Mouse (Mus musculus): Measurements from ENCODE around the gene Gm47841. TPM values are rescaled to one million over a fixed set of nuclear protein-coding genes. Genes with fewer than 3 reads are reported as not detected.

Gm47841 gene
- total and polyA plus RNA-seq, 3 experiments, result not detected

DNA sequence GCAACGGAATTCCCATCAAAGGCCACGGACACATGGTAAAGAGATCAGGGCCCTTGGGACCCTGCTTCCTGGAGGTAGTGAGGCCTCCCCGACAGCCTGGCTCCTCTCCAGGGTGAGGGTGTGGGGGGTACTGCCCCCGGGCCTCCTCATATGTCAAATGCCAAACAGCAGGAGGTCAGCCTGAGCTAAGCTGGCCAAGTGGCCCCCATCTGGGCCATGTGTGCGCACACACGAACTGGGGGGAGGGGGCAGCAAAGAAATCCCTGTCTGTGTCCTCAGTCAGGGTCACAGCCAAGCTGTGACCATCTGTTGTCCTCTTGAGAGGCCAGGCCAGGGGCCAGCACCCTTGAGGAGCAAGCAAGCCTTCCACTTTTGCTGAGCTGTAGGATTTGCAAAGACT is 17.9 kb upstream of the Gm47841 start:
- no peak for DNase-seq (ENCODE audit: low read depth, low spot score)
- Histone ChIP-seq H3K27me3 (ENCODE audit: control insufficient read depth in 1 of 2, insufficient read depth in 2 of 2, low read length in 2 of 2) (peaks cover 0 to 7% of the 10 kb centered on the region in 2 experiments; a peak in 3 of 4 replicates), H3K79me2 (ENCODE audit: control insufficient read depth, insufficient read depth, low read length, poor library complexity) (no peaks in the 10 kb centered on the region), H3K27ac (ENCODE audit: control insufficient read depth, low read depth, low read length) (no peak overlapping the region), H3K9ac (ENCODE audit: control insufficient read depth, low read depth, low read length, poor library complexity, severe bottlenecking) (no peak overlapping the region), H3K4me1 (ENCODE audit: control insufficient read depth in 1 of 2, insufficient read depth in 2 of 2, low read length in 2 of 2) (no peaks in the 10 kb centered on the region), H3K36me3 (ENCODE audit: control insufficient read depth in 1 of 2, insufficient read depth in 2 of 2, low read length in 2 of 2) (no peaks in the 10 kb centered on the region), H3K4me3 (ENCODE audit: control insufficient read depth in 1 of 2, insufficient read depth in 1 of 2, low read depth in 2 of 2, low read length in 2 of 2) (no peak overlapping the region), H3K9me3 (replicated peaks; ENCODE audit: insufficient read depth, low read length) (no peaks in the 10 kb centered on the region)
- TF ChIP-seq POLR2A (IDR thresholded peaks at IDR 0.05; ENCODE audit: control insufficient read depth in 1 of 2, insufficient read depth in 1 of 2, low read depth in 1 of 2, low read length in 2 of 2, poor library complexity in 1 of 2) (no peak), NELFE (IDR thresholded peaks at IDR 0.05; ENCODE audit: low read depth, low read length) (no peak), MAFK (IDR thresholded peaks at IDR 0.05; ENCODE audit: borderline replicate concordance, low read depth, low read length) (no peak)

DNA sequence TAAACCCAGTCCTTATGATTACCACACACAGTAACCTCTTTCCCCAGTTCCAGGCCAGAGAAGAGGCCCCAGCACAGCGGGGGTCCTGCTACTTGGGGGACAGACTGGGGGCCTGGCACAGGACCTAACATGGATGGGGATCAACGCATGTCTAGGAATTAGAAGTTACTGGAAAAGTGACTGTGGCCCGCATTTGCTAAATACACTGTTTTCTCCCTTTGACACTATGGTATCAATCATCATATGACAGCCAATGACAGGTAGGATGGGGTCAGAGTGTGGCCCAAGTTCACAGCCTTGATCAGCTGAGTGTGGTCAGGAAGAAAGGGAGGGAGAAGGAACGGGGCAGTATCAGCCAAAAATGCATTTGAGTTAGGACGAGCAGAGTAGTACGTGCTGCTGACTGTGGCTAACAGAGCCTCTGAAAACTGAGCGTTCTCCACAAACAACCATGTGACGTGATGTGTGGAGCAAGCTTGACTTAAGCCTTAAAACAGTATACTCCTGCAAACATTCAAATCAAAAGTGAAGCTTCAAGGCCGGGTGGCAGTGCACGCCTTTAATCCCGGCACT is 13.2 kb upstream of the Gm47841 start:
- Histone ChIP-seq H3K9ac (ENCODE audit: control insufficient read depth, low read depth, low read length, poor library complexity, severe bottlenecking) (no peak overlapping the region), H3K79me2 (ENCODE audit: control insufficient read depth, insufficient read depth, low read length, poor library complexity) (no peaks in the 10 kb centered on the region), H3K27ac (ENCODE audit: control insufficient read depth, low read depth, low read length) (no peak overlapping the region), H3K36me3 (ENCODE audit: control insufficient read depth in 1 of 2, insufficient read depth in 2 of 2, low read length in 2 of 2) (no peaks in the 10 kb centered on the region), H3K4me1 (ENCODE audit: control insufficient read depth in 1 of 2, insufficient read depth in 2 of 2, low read length in 2 of 2) (no peaks in the 10 kb centered on the region), H3K4me3 (ENCODE audit: control insufficient read depth in 1 of 2, insufficient read depth in 1 of 2, low read depth in 2 of 2, low read length in 2 of 2) (no peak overlapping the region), H3K27me3 (ENCODE audit: control insufficient read depth in 1 of 2, insufficient read depth in 2 of 2, low read length in 2 of 2) (no peaks in the 10 kb centered on the region), H3K9me3 (replicated peaks; ENCODE audit: insufficient read depth, low read length) (no peaks in the 10 kb centered on the region)
- no peak for DNase-seq (ENCODE audit: low read depth, low spot score)
- no peak for TF ChIP-seq USF2 (IDR thresholded peaks at IDR 0.05; ENCODE audit: borderline replicate concordance in 1 of 2, insufficient read depth in 1 of 2, low read depth in 1 of 2, low read length in 2 of 2)
- no peak for TF ChIP-seq ELF1 (IDR thresholded peaks at IDR 0.05; ENCODE audit: low read depth, low read length)
- no peak for TF ChIP-seq TBP (IDR thresholded peaks at IDR 0.05; ENCODE audit: low read depth, low read length)
- TF ChIP-seq UBTF (IDR thresholded peaks at IDR 0.05; ENCODE audit: borderline replicate concordance, insufficient read depth, low read depth, low read length), result no peak
- TF ChIP-seq MXI1 (IDR thresholded peaks at IDR 0.05; ENCODE audit: low read depth, low read length), result no peak
- no peak for TF ChIP-seq USF1 (IDR thresholded peaks at IDR 0.05; ENCODE audit: low read depth, low read length)
- TF ChIP-seq MAFK (IDR thresholded peaks at IDR 0.05; ENCODE audit: borderline replicate concordance, low read depth, low read length), result no peak
- no peak for TF ChIP-seq CTCF (IDR thresholded peaks at IDR 0.05 in 2 of 3, conservative IDR thresholded peaks at IDR 0.05 in 1 of 3; ENCODE audit: control insufficient read depth in 1 of 3, insufficient read depth in 1 of 3, low read depth in 2 of 3, low read length in 3 of 3, poor library complexity in 1 of 3, severe bottlenecking in 1 of 3)
- TF ChIP-seq MAZ (IDR thresholded peaks at IDR 0.05; ENCODE audit: low read depth, low read length), result no peak
- TF ChIP-seq POLR2AphosphoS5 (IDR thresholded peaks at IDR 0.05; ENCODE audit: borderline replicate concordance, low read depth, low read length), result no peak
- TF ChIP-seq KAT2A (conservative IDR thresholded peaks at IDR 0.05; ENCODE audit: low read depth, low read length), result no peak
- no peak for TF ChIP-seq E2F4 (IDR thresholded peaks at IDR 0.05; ENCODE audit: borderline replicate concordance, low read depth, low read length)
- no peak for TF ChIP-seq GATA1 (IDR thresholded peaks at IDR 0.05; ENCODE audit: low read depth, low read length)
- no peak for TF ChIP-seq SIN3A (IDR thresholded peaks at IDR 0.05; ENCODE audit: low read length)
- TF ChIP-seq ZC3H11A (IDR thresholded peaks at IDR 0.05; ENCODE audit: low read depth, low read length), result no peak
- TF ChIP-seq GABPA (IDR thresholded peaks at IDR 0.05; ENCODE audit: low read depth, low read length), result no peak
- no peak for TF ChIP-seq BHLHE40 (IDR thresholded peaks at IDR 0.05; ENCODE audit: borderline replicate concordance, low read depth, low read length)
- TF ChIP-seq MYC (IDR thresholded peaks at IDR 0.05; ENCODE audit: low read depth, low read length), result no peak
- TF ChIP-seq RCOR1 (IDR thresholded peaks at IDR 0.05; ENCODE audit: low read depth, low read length), result no peak
- no peak for TF ChIP-seq MAX (IDR thresholded peaks at IDR 0.05; ENCODE audit: low read length)
